Mouse (Mus musculus): ENCODE measurements around the gene Nmur1. TPM values are rescaled to one million over a fixed set of nuclear protein-coding genes. Genes with fewer than 3 reads are reported as not detected.
A peak's percentile ranks its signal among the peaks of the same experiment; 100 is the strongest.

Nmur1 gene
- polyA plus RNA-seq, 1 experiment from 2014 or later, result not detected

GRCm38 (mm10) chr1:86404834-86405233 lies 21.2 kb downstream of the Nmur1 start:
- H3K9ac ChIP-seq, result no peak overlapping the region
- 62% methylated on average over 5 of the region's 5 CpGs for WGBS
- no peaks in the 10 kb centered on the region for H3K4me1 ChIP-seq
- ATAC-seq (ENCODE audit: insufficient number of reproducible peaks, insufficient read depth, low FRiP score, low TSS enrichment), result no peak
- H3K9me3 ChIP-seq, result no peaks in the 10 kb centered on the region
- H3K4me2 ChIP-seq (replicated peaks), result no peak overlapping the region
- H3K27me3 ChIP-seq, result no peaks in the 10 kb centered on the region
- no peak overlapping the region for H3K27ac ChIP-seq
- no peak overlapping the region for H3K4me3 ChIP-seq
- H3K36me3 ChIP-seq, result no peaks in the 10 kb centered on the region

DNA sequence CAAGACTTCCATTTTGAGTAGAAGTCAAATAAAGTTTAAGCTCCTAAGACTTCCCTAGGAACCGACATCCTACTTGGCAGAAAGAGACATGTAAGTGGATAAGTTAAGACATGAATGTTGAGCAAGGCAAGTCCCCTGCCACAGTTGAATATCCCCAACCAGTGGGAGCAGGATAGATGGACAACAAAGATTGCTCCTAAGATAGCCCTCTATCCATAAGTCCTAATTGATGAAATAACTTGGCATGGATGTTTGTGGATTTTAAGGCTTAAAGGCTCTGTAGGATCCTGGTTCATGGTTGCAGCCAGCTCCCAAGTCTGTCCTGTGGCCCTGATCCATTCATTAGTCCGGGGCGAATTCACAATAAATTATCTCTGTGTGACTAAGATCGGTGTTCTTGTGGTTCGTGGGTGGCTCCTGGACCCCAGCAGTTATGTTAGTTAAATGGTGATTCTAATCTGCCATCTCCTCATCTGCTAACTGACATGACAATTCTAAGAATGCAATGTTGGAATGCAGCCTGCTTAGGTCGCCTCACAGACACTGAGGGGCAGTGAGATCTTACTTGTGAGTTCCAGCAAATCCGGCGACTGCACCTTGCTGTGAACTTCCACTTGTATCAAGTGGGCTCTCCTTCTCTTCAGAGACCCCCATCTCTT lies 25.8 kb downstream of the Nmur1 start:
- Histone ChIP-seq H3K27me3 (no peaks in the 10 kb centered on the region), H3K4me2 (replicated peaks) (no peak overlapping the region), H3K4me1 (no peaks in the 10 kb centered on the region; the same call in 1 of the 2 replicates), H3K36me3 (no peaks in the 10 kb centered on the region), H3K9me3 (no peaks in the 10 kb centered on the region), H3K27ac (no peak overlapping the region), H3K9ac (no peak overlapping the region), H3K4me3 (no peak overlapping the region)
- WGBS, result 74% methylated on average over 8 of the region's 8 CpGs
- no peak for ATAC-seq (ENCODE audit: insufficient number of reproducible peaks, insufficient read depth, low FRiP score, low TSS enrichment)

GRCm38 (mm10) chr1:86399322-86399721 lies 26.7 kb downstream of the Nmur1 start:
- 74% methylated on average over 3 of the region's 3 CpGs for WGBS
- no peaks in the 10 kb centered on the region for H3K9me3 ChIP-seq
- no peak overlapping the region for H3K4me2 ChIP-seq (replicated peaks)
- H3K36me3 ChIP-seq, result no peaks in the 10 kb centered on the region
- H3K27ac ChIP-seq, result no peak overlapping the region
- no peak overlapping the region for H3K9ac ChIP-seq
- no peak overlapping the region for H3K4me3 ChIP-seq
- no peaks in the 10 kb centered on the region for H3K27me3 ChIP-seq
- H3K4me1 ChIP-seq, result no peaks in the 10 kb centered on the region; the same call in 1 of the 2 replicates
- ATAC-seq (ENCODE audit: insufficient number of reproducible peaks, insufficient read depth, low FRiP score, low TSS enrichment), result no peak

- Histone ChIP-seq H3K36me3 (no peaks in the 10 kb centered on the region), H3K9ac (no peak overlapping the region), H3K4me1 (no peaks in the 10 kb centered on the region; the same call in 1 of the 2 replicates), H3K4me2 (replicated peaks) (no peak overlapping the region), H3K9me3 (no peaks in the 10 kb centered on the region), H3K4me3 (no peak overlapping the region), H3K27me3 (no peaks in the 10 kb centered on the region), H3K27ac (no peak overlapping the region)
- no peak; the same call in 1 of the 2 replicates for ATAC-seq (ENCODE audit: insufficient number of reproducible peaks, insufficient read depth, low FRiP score, low TSS enrichment)
- 30% methylated on average over 7 of the region's 7 CpGs for WGBS
Observed at GRCm38 (mm10) chr1:86398222-86398621, 27.8 kb downstream of the Nmur1 start.

GRCm38 (mm10) chr1:86397621-86398020 lies 28.4 kb downstream of the Nmur1 start:
- H3K27me3 ChIP-seq, result no peaks in the 10 kb centered on the region
- no peaks in the 10 kb centered on the region for H3K36me3 ChIP-seq
- H3K4me1 ChIP-seq, result no peaks in the 10 kb centered on the region; the same call in 1 of the 2 replicates
- no peak overlapping the region for H3K4me3 ChIP-seq
- no peak overlapping the region; the same call in 1 of the 2 replicates for H3K27ac ChIP-seq
- H3K9me3 ChIP-seq, result no peaks in the 10 kb centered on the region
- ATAC-seq (ENCODE audit: insufficient number of reproducible peaks, insufficient read depth, low FRiP score, low TSS enrichment), result no peak
- H3K4me2 ChIP-seq (replicated peaks), result no peak overlapping the region
- WGBS, result 70% methylated on average over 8 of the region's 8 CpGs
- H3K9ac ChIP-seq, result no peak overlapping the region

- H3K9me3 ChIP-seq, result no peaks in the 10 kb centered on the region
- H3K4me3 ChIP-seq, result no peak overlapping the region
- no peak overlapping the region for H3K27ac ChIP-seq
- no peak for ATAC-seq (ENCODE audit: insufficient number of reproducible peaks, insufficient read depth, low FRiP score, low TSS enrichment)
- H3K4me2 ChIP-seq (replicated peaks), result no peak overlapping the region
- no peaks in the 10 kb centered on the region for H3K36me3 ChIP-seq
- H3K4me1 ChIP-seq, result no peaks in the 10 kb centered on the region; the same call in 1 of the 2 replicates
- no peak overlapping the region for H3K9ac ChIP-seq
- 78% methylated on average over 7 of the region's 7 CpGs for WGBS
- H3K27me3 ChIP-seq, result no peaks in the 10 kb centered on the region
Observed at GRCm38 (mm10) chr1:86395897-86396296, 30.1 kb downstream of the Nmur1 start.

GRCm38 (mm10) chr1:86394246-86394645 lies 31.8 kb downstream of the Nmur1 start:
- H3K36me3 ChIP-seq, result no peaks in the 10 kb centered on the region
- no peak overlapping the region for H3K27ac ChIP-seq
- H3K9me3 ChIP-seq, result no peaks in the 10 kb centered on the region
- ATAC-seq (ENCODE audit: insufficient number of reproducible peaks, insufficient read depth, low FRiP score, low TSS enrichment), result no peak
- 89% methylated on average over 3 of the region's 3 CpGs for WGBS
- H3K9ac ChIP-seq, result no peak overlapping the region
- no peaks in the 10 kb centered on the region for H3K27me3 ChIP-seq
- no peaks in the 10 kb centered on the region; the same call in 1 of the 2 replicates for H3K4me1 ChIP-seq
- H3K4me2 ChIP-seq (replicated peaks), result no peak overlapping the region
- H3K4me3 ChIP-seq, result no peak overlapping the region

GRCm38 (mm10) chr1:86393219-86393618 lies 32.8 kb downstream of the Nmur1 start:
- no peak for ATAC-seq (ENCODE audit: insufficient number of reproducible peaks, insufficient read depth, low FRiP score, low TSS enrichment)
- Histone ChIP-seq H3K27me3 (no peaks in the 10 kb centered on the region), H3K4me2 (replicated peaks) (no peak overlapping the region), H3K36me3 (no peaks in the 10 kb centered on the region), H3K9me3 (no peaks in the 10 kb centered on the region), H3K9ac (no peak overlapping the region), H3K4me3 (no peak overlapping the region), H3K4me1 (no peaks in the 10 kb centered on the region; the same call in 1 of the 2 replicates), H3K27ac (no peak overlapping the region)
- WGBS, result 90% methylated on average over 3 of the region's 3 CpGs

DNA sequence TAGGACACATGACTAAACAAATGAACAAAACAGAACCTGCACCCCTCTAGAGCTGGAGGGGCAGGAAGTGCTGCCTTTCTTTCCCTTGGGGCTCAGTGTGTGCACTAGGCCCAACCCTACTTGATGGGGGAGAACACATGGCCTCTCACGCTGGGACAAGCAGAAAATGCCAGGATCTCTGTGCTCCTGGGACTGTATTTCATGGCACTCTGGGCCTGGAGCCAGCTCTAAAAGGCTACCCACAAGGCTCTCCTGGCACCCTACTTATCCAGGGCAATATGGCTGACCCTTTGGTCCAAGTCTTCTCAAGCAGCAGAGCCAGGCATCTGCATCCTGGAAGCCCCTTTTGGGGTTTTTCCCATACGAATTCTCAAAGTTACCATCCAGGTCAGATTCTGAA lies 34.6 kb downstream of the Nmur1 start:
- Histone ChIP-seq H3K27me3 (no peaks in the 10 kb centered on the region), H3K9ac (no peak overlapping the region), H3K4me3 (no peak overlapping the region), H3K36me3 (no peaks in the 10 kb centered on the region), H3K4me1 (no peaks in the 10 kb centered on the region; the same call in 1 of the 2 replicates), H3K4me2 (replicated peaks) (no peak overlapping the region), H3K9me3 (no peaks in the 10 kb centered on the region), H3K27ac (no peak overlapping the region)
- WGBS, result 64% methylated on average over 2 of the region's 2 CpGs
- no peak for ATAC-seq (ENCODE audit: insufficient number of reproducible peaks, insufficient read depth, low FRiP score, low TSS enrichment)

GRCm38 (mm10) chr1:86389230-86389629 lies 36.8 kb downstream of the Nmur1 start:
- Histone ChIP-seq H3K9me3 (no peaks in the 10 kb centered on the region), H3K4me1 (no peaks in the 10 kb centered on the region; the same call in 1 of the 2 replicates), H3K4me3 (no peak overlapping the region), H3K27me3 (no peaks in the 10 kb centered on the region), H3K4me2 (replicated peaks) (no peak overlapping the region), H3K27ac (no peak overlapping the region), H3K36me3 (no peaks in the 10 kb centered on the region), H3K9ac (no peak overlapping the region)
- 3% methylated on average over 11 of the region's 11 CpGs for WGBS
- no peak for ATAC-seq (ENCODE audit: insufficient number of reproducible peaks, insufficient read depth, low FRiP score, low TSS enrichment)

DNA sequence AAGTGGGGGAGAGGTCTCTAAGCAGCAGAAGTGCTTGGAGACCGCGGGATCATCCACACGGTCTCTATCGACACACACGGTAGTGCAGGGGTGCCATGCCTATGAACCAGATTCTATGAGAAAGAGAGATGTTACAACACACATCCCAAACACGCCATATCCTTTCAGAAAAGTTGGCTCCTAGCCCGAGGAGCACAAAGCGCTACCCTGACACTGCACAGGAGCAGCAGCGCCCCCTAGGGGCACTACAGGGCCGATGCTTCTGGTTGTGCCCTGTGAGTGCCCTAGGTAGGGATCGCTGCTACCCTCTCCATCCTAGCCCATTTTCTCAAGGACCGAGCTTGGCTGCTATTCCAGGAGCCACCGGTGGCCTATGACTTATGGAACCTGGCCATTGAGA lies 45.0 kb downstream of the Nmur1 start:
- WGBS, result 36% methylated on average over 13 of the region's 13 CpGs
- Histone ChIP-seq H3K36me3 (no peaks in the 10 kb centered on the region), H3K9me3 (no peaks in the 10 kb centered on the region), H3K27ac (no peak overlapping the region), H3K4me1 (0 out of 2 replicates have a peak, but pooled peaks cover 3% of the 10 kb centered on the region), H3K4me3 (no peak overlapping the region), H3K27me3 (no peaks in the 10 kb centered on the region), H3K4me2 (replicated peaks) (no peak overlapping the region), H3K9ac (no peak overlapping the region)
- ATAC-seq (ENCODE audit: insufficient number of reproducible peaks, insufficient read depth, low FRiP score, low TSS enrichment), result no peak

DNA sequence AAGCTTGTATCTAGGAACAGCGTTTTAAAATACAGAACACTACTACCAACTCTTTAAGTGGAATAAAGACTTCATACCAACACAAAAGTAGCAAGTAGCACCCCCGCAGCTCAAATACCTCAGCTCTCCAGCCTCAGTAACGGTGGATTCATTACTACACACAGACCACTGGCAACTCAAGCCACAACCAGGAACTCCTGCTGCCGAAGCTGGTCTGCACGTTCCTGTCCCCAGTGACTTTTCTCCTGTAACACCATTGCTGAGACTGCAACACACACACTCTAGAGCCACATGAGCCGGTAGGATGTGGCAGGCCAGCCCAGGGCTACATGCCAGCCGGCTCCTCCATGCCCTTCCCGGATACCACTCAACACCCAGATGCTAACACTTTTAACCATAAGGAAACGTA lies 46.9 kb downstream of the Nmur1 start:
- ATAC-seq (ENCODE audit: insufficient number of reproducible peaks, insufficient read depth, low FRiP score, low TSS enrichment), result no peak
- no peak overlapping the region for H3K4me2 ChIP-seq (replicated peaks)

More for the DNA sequence above, 46.9 kb downstream of the Nmur1 start:
- H3K27me3 ChIP-seq, result no peaks in the 10 kb centered on the region
- no peak overlapping the region for H3K4me3 ChIP-seq
- H3K9ac ChIP-seq, result 0 out of 2 replicates have a peak overlapping the region, but pooled peaks have one; percentile 3
- no peaks in the 10 kb centered on the region for H3K9me3 ChIP-seq
- 69% methylated on average over 9 of the region's 9 CpGs for WGBS
- no peaks in the 10 kb centered on the region for H3K36me3 ChIP-seq
- 0 out of 2 replicates have a peak, but pooled peaks cover 3% of the 10 kb centered on the region for H3K4me1 ChIP-seq
- H3K27ac ChIP-seq, result no peak overlapping the region

Data from embryonic facial prominence, embryonic 12.5 days (tissue).